Mouse (Mus musculus): ENCODE measurements around the gene Immp2l.

DNA sequence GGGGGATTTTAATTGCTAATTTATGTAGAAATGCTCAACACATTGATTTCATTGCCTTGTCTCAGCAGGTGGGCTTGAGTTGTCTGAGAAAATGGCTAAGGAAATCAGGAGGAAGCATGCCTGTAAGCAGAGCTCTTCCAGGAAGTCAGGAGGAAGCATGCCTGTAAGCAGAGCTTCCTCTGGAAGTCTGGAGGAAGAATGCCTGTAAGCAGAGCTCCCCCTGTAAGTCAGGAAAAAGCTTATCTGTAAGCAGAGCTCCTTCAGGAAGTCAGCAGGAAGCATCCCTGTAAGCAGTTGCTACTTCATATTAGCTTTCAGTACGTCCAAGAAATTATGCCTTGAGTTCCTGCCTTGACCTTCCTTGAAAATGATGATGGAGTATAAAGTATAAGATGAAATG, 191.3 kb downstream of the Immp2l start:
- TF ChIP-seq CTCF (IDR thresholded peaks at IDR 0.05; ENCODE audit: extremely low read depth, insufficient read length, insufficient replicate concordance, low read depth, low read length) (no peak), POLR2A (IDR thresholded peaks at IDR 0.05; ENCODE audit: low read depth, low read length) (no peak)

Data from small intestine, adult 2 months (tissue).